Mouse (Mus musculus): ENCODE measurements around the gene Mrrf. TPM values are rescaled to one million over a fixed set of nuclear protein-coding genes. Genes with fewer than 3 reads are reported as not detected.

Mrrf gene
- polyA plus RNA-seq, 1 experiment from 2014 or later, result 11.1 TPM

DNA sequence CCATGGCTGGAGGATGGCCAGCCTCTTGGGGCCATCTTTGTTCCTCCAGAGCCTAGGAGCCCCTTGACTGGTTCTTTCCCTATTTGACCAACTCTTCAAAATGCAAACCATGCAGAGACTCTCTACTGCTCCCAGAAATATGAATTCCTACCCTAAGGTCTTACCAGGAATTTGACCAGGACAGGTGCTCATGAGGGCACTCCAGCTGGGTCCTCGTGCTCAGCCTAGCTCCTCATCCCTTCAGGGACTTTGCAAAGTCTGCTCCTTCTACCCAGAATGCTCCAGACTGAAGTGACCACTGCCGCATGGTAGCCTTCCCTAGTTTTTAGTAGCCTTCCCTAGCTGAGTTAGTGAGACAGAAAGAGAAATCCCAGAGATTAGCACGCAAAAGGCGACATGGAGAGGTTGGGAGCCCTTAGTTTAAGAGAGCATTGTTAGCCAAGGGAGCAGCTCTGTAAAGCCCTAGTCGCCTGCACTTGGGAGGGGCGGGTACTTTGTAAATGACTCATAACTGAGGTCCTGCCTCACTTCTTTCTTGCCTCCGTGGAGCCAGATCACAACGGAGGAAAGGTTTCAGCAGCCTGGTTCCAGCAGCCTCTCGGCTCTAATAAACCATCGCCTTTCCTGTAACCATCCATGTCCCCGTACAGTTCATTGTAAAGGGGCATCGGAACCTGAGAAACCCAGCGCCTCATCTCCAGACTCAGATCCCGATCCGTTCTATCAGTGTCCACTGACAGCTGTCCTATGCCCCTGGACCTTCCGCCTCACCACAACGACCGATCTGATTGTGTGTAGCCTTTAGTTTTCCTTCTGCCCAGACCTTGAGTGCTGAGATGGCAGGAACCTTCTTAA lies 65.8 kb downstream of the Mrrf start:
- no peaks in the 10 kb centered on the region for H3K36me3 ChIP-seq (replicated peaks; ENCODE audit: insufficient read depth, low read length)
- WGBS (ENCODE audit: insufficient replicate concordance), result 25% methylated on average over 18 of the region's 18 CpGs
- no peaks in the 10 kb centered on the region for H3K9me3 ChIP-seq (ENCODE audit: low read length)
- H3K4me3 ChIP-seq (ENCODE audit: low read depth, low read length), result peak overlapping the region; percentile 45; the same call in 1 of the 2 replicates
- H3K9ac ChIP-seq (replicated peaks), result no peak overlapping the region
- peaks cover 36% of the 10 kb centered on the region for H3K27me3 ChIP-seq (ENCODE audit: insufficient read depth, low read length)
- no peak for DNase-seq
- no peak for ATAC-seq
- TF ChIP-seq EP300 (IDR thresholded peaks at IDR 0.05; ENCODE audit: low read depth) (no peak), CTCF (IDR thresholded peaks at IDR 0.05; ENCODE audit: low read depth) (no peak)
- H3K4me2 ChIP-seq (ENCODE audit: low read depth, low read length), result peak overlapping the region; percentile 82
- H3K27ac ChIP-seq (ENCODE audit: low read depth), result no peak overlapping the region
- H3K4me1 ChIP-seq (ENCODE audit: insufficient read depth), result peaks cover 40% of the 10 kb centered on the region

DNA sequence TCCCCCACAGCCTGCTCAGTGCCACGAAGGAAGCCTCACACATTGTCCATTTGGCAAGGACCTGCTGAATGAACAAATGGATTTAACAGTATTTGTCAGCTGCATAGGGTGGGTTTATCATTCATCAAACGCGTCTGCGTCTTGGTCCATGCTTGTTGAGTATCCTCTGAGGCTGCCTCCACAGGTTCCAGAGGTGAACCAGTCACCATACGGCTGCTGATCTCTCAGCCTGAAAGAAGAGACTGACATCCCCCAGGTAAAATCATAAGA lies 66.4 kb downstream of the Mrrf start:
- Histone ChIP-seq H3K4me2 (ENCODE audit: low read depth, low read length) (peak overlapping the region; percentile 82), H3K4me3 (ENCODE audit: low read depth, low read length) (peak overlapping the region; percentile 45; the same call in 1 of the 2 replicates), H3K9ac (replicated peaks) (no peak overlapping the region), H3K4me1 (ENCODE audit: insufficient read depth) (peaks cover 35% of the 10 kb centered on the region), H3K27ac (ENCODE audit: low read depth) (no peak overlapping the region), H3K27me3 (ENCODE audit: insufficient read depth, low read length) (peaks cover 36% of the 10 kb centered on the region), H3K36me3 (replicated peaks; ENCODE audit: insufficient read depth, low read length) (no peaks in the 10 kb centered on the region), H3K9me3 (ENCODE audit: low read length) (no peaks in the 10 kb centered on the region)
- TF ChIP-seq EP300 (IDR thresholded peaks at IDR 0.05; ENCODE audit: low read depth) (no peak), CTCF (IDR thresholded peaks at IDR 0.05; ENCODE audit: low read depth) (no peak)
- DNase-seq (no peak), ATAC-seq (no peak)
- 15% methylated on average over 5 of the region's 5 CpGs for WGBS (ENCODE audit: insufficient replicate concordance)

DNA sequence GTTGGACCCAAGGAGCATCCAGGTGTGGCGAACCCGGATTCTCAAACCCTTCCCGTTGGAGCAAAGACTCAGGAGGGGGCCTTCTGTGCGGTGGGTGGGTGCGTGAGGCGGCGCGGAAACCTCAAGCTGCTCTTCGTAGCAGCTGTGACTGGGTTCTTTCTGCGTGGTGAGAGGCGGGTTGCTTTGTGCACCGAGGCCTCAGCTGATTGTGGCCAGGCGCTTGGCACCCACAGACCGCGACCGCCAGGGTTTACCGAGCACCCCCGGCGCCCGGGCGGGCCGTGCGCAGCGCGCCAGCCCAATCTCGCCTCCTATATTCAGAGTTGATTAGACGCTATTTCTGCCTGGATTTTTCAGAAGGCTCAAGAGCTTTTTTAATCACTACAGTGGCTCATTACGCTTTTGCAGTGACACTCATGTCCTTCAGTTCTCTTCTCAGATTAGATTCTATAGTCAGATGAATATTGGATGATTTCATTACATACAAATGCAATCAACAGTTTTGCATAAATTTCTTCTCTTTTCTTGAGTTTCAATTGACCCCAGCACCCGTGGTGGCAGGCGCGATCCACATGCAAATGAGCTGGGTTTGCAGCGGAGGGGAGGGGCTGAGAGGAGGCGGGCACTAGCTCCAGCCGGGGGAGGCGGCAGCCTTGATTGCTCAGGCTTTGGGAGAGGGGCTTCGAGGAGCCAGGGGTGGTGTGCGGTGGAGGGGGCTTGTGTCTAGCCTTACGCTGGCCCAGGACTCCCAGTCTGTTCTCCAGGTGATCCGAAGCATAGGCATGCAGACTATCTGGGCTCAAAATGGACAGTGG lies 67.0 kb downstream of the Mrrf start:
- Histone ChIP-seq H3K27me3 (ENCODE audit: insufficient read depth, low read length) (peaks cover 36% of the 10 kb centered on the region), H3K27ac (ENCODE audit: low read depth) (no peak overlapping the region), H3K9me3 (ENCODE audit: low read length) (no peaks in the 10 kb centered on the region), H3K4me3 (ENCODE audit: low read depth, low read length) (peak overlapping the region; percentile 45), H3K4me1 (ENCODE audit: insufficient read depth) (peaks cover 29% of the 10 kb centered on the region), H3K36me3 (replicated peaks; ENCODE audit: insufficient read depth, low read length) (no peaks in the 10 kb centered on the region), H3K4me2 (ENCODE audit: low read depth, low read length) (peak overlapping the region; percentile 82), H3K9ac (replicated peaks) (no peak overlapping the region; the same call in 1 of the 2 replicates)
- ATAC-seq (no peak), DNase-seq (peak; percentile 56)
- TF ChIP-seq CTCF (IDR thresholded peaks at IDR 0.05; ENCODE audit: low read depth), result no peak
- TF ChIP-seq EP300 (IDR thresholded peaks at IDR 0.05; ENCODE audit: low read depth), result no peak
- 3% methylated on average over 39 of the region's 39 CpGs for whole genome bisulfite sequencing (ENCODE audit: insufficient replicate concordance)

DNA sequence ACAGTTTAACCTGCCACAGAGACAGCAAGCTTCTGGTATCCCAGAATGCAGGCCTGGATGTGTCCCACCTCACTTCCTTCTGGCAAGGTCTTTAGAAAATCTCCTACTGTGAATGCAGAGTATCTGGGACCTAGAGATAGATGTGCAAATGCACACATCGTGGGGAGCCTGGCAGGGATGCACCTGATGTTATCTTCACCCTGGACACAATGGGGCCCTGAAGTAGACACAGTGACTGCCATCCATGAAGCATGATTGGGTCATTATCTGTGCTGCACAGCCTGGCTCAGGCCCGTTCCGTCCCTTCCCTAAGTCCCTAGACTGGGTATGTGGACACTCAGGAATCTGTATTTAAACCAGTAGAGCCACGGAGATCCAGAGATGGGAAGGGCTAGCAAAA lies 68.4 kb downstream of the Mrrf start:
- ATAC-seq, result no peak
- 48% methylated on average over 4 of the region's 4 CpGs for WGBS (ENCODE audit: insufficient replicate concordance)

DNA sequence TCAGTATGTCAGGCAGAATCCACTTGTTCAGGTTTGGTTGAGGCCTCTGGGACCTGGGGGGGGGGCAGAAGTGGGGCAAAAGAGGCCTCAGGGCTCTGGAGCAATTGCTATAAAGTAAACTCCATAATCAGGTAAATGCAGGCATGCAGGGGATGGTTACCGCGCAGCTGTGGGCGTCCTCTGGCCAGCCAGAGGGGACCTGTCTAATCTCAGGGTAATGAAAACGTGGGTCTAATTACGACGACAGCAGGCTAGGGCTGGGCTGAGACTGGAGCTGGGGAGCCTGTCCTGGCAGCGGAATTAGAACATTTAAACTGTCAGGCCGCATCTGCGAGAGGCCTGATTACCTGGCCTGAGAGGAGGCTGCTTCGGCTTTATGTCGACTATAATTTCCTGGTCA lies 70.9 kb downstream of the Mrrf start:
- Histone ChIP-seq H3K4me1 (ENCODE audit: insufficient read depth) (peaks cover 18% of the 10 kb centered on the region), H3K36me3 (replicated peaks; ENCODE audit: insufficient read depth, low read length) (no peaks in the 10 kb centered on the region), H3K9ac (replicated peaks) (no peak overlapping the region), H3K27ac (ENCODE audit: low read depth) (no peak overlapping the region), H3K27me3 (ENCODE audit: insufficient read depth, low read length) (peaks cover 52% of the 10 kb centered on the region), H3K4me2 (ENCODE audit: low read depth, low read length) (no peak overlapping the region), H3K9me3 (ENCODE audit: low read length) (no peaks in the 10 kb centered on the region), H3K4me3 (ENCODE audit: low read depth, low read length) (no peak overlapping the region)
- TF ChIP-seq CTCF (IDR thresholded peaks at IDR 0.05; ENCODE audit: low read depth), result no peak
- no peak for TF ChIP-seq EP300 (IDR thresholded peaks at IDR 0.05; ENCODE audit: low read depth)
- WGBS (ENCODE audit: insufficient replicate concordance), result 79% methylated on average over 11 of the region's 11 CpGs
- DNase-seq (no peak), ATAC-seq (no peak)

More for the DNA sequence above, 68.4 kb downstream of the Mrrf start:
- peaks cover 42% of the 10 kb centered on the region for H3K27me3 ChIP-seq (ENCODE audit: insufficient read depth, low read length)
- H3K4me2 ChIP-seq (ENCODE audit: low read depth, low read length), result no peak overlapping the region
- no peak overlapping the region for H3K27ac ChIP-seq (ENCODE audit: low read depth)
- peaks cover 22% of the 10 kb centered on the region for H3K4me1 ChIP-seq (ENCODE audit: insufficient read depth)
- no peak for DNase-seq
- no peaks in the 10 kb centered on the region for H3K9me3 ChIP-seq (ENCODE audit: low read length)
- H3K36me3 ChIP-seq (replicated peaks; ENCODE audit: insufficient read depth, low read length), result no peaks in the 10 kb centered on the region
- H3K9ac ChIP-seq (replicated peaks), result no peak overlapping the region
- H3K4me3 ChIP-seq (ENCODE audit: low read depth, low read length), result no peak overlapping the region
- TF ChIP-seq EP300 (IDR thresholded peaks at IDR 0.05; ENCODE audit: low read depth) (no peak), CTCF (IDR thresholded peaks at IDR 0.05; ENCODE audit: low read depth) (no peak)

- 4% methylated on average over 28 of the region's 34 CpGs for WGBS (ENCODE audit: insufficient replicate concordance)
- peaks cover 7% of the 10 kb centered on the region for H3K4me1 ChIP-seq (ENCODE audit: insufficient read depth)
- H3K4me3 ChIP-seq (ENCODE audit: low read depth, low read length), result no peak overlapping the region
- H3K4me2 ChIP-seq (ENCODE audit: low read depth, low read length), result peak overlapping the region; percentile 22; the same call in 1 of the 2 replicates
- DNase-seq (no peak), ATAC-seq (no peak)
- no peaks in the 10 kb centered on the region for H3K36me3 ChIP-seq (replicated peaks; ENCODE audit: insufficient read depth, low read length)
- peaks cover 35% of the 10 kb centered on the region for H3K27me3 ChIP-seq (ENCODE audit: insufficient read depth, low read length)
- no peak overlapping the region for H3K27ac ChIP-seq (ENCODE audit: low read depth)
- H3K9ac ChIP-seq (replicated peaks), result no peak overlapping the region
- no peak for TF ChIP-seq CTCF (IDR thresholded peaks at IDR 0.05; ENCODE audit: low read depth)
- TF ChIP-seq EP300 (IDR thresholded peaks at IDR 0.05; ENCODE audit: low read depth), result no peak
- H3K9me3 ChIP-seq (ENCODE audit: low read length), result no peaks in the 10 kb centered on the region
These were observed 74.6 kb downstream of the Mrrf start for GRCm38 (mm10) chr2:36210796-36211195.

Data from liver, postnatal 0 days (tissue).